Mouse (Mus musculus) bone marrow, adult 2 months (tissue): Measurements from ENCODE around the gene Rps6ka1. TPM values are rescaled to one million over a fixed set of nuclear protein-coding genes. Genes with fewer than 3 reads are reported as not detected.
A peak's percentile ranks its signal among the peaks of the same experiment; 100 is the strongest.
"Not testable (repeated sequence)": the region's sequence is repeated elsewhere in the genome, so short reads cannot be mapped to it uniquely, and the experiment has no call there.

ENCODE experiments used
- H3K27ac ChIP-seq: fragments of 200-500 bp; 2 replicates; pipeline ENCODE4 v1.5.1; 2012; ENCODE audit warnings: low read depth, mild to moderate bottlenecking, control low read depth, inconsistent platforms, low read length; ENCODE audit not compliant: control insufficient read depth, poor library complexity, insufficient read depth
- H3K4me1 ChIP-seq: fragments of 200-500 bp; 2 replicates; pipeline ENCODE4 v1.6.1; 2011; ENCODE audit warnings: low read length; ENCODE audit not compliant: control insufficient read depth, insufficient read depth
- H3K4me3 ChIP-seq: fragments of 200-500 bp; replicated peaks from 2 replicates; pipeline ENCODE3; 2011; ENCODE audit warnings: mild to moderate bottlenecking, low read depth, low read length, control low read depth; ENCODE audit not compliant: control insufficient read depth
- CTCF ChIP-seq: fragments of 200-500 bp; IDR thresholded peaks from 2 replicates; pipeline ENCODE4 v1.5.1; 2011; ENCODE audit warnings: low read length, control low read depth; ENCODE audit not compliant: control insufficient read depth, insufficient read depth
- POLR2A ChIP-seq: fragments of 200-500 bp; IDR thresholded peaks from 2 replicates; pipeline ENCODE4 v1.6.1; 2011; ENCODE audit warnings: low read depth, mild to moderate bottlenecking, control low read depth, low read length, borderline replicate concordance; ENCODE audit not compliant: control insufficient read depth
- WGBS: fragments of 180-500 bp; shearing (Covaris S2); methylation state at CpG from one replicate; pipeline ENCODE4 v1.1.7; 2018; 5-methylcytosine and 5-hydroxymethylcytosine counted together
- polyA plus RNA-seq: library from polyadenylated mRNA; stranded (reverse); fragments of >200 nt; gene quantifications from 2 replicates; pipeline ENCODE4 v1.2.4, GENCODE M21; 2011; ENCODE audit warnings: low replicate concordance; ENCODE audit not compliant: missing spikeins, insufficient read depth, insufficient read length

Rps6ka1 gene
- 36.1 and 79.3 TPM in 2 replicates for polyA plus RNA-seq

GRCm38 (mm10) chr4:133887672-133888453 lies at the start of gene Rps6ka1:
Rps6ka1 (minus strand) TSS chr4:133887797.
- Histone ChIP-seq H3K27ac (peak within 1 kb of the TSS; percentile 58), H3K4me1 (peaks cover 4% of the 10 kb centered on the region), H3K4me3 (peak within 1 kb of the TSS; percentile 70)
- under 1% methylated on average over 61 of the region's 61 CpGs for WGBS
- TF ChIP-seq CTCF = peak; percentile 35; the same call in 1 of the 2 replicates
- TF ChIP-seq POLR2A = no peak

- 75% methylated on average over 3 of the region's 3 CpGs for WGBS
- no peak overlapping the region for H3K4me3 ChIP-seq
- no peak for TF ChIP-seq CTCF
- peaks cover 3% of the 10 kb centered on the region for H3K4me1 ChIP-seq
- H3K27ac ChIP-seq = no peak overlapping the region
Measured at GRCm38 (mm10) chr4:133931785-133932184, 44.2 kb upstream of the Rps6ka1 start.

GRCm38 (mm10) chr4:133931349-133931748 lies 43.8 kb upstream of the Rps6ka1 start:
- 12% methylated on average over 10 of the region's 10 CpGs for WGBS
- Histone ChIP-seq H3K4me3 (no peak overlapping the region), H3K4me1 (peaks cover 3% of the 10 kb centered on the region), H3K27ac (no peak overlapping the region)
- no peak for TF ChIP-seq POLR2A
- peak; percentile 31; the same call in 1 of the 2 replicates for TF ChIP-seq CTCF

- Histone ChIP-seq H3K4me1 (peaks cover 3% of the 10 kb centered on the region), H3K27ac (0 out of 2 replicates have a peak overlapping the region, but pooled peaks have one; percentile 44), H3K4me3 (no peak overlapping the region)
- TF ChIP-seq CTCF = no peak
- TF ChIP-seq POLR2A = no peak
- WGBS = 10% methylated on average over 7 of the region's 7 CpGs
Measured at GRCm38 (mm10) chr4:133929278-133929670, 41.7 kb upstream of the Rps6ka1 start.

- peak overlapping the region; percentile 50 for H3K27ac ChIP-seq
- peaks cover 3% of the 10 kb centered on the region for H3K4me1 ChIP-seq
- TF ChIP-seq POLR2A (no peak), CTCF (no peak)
- WGBS = 7% methylated on average over 15 of the region's 15 CpGs
- H3K4me3 ChIP-seq = no peak overlapping the region
Measured at GRCm38 (mm10) chr4:133928576-133929277, 41.1 kb upstream of the Rps6ka1 start.

GRCm38 (mm10) chr4:133925204-133925603 lies 37.6 kb upstream of the Rps6ka1 start:
- H3K4me3 ChIP-seq = no peak overlapping the region
- WGBS = 81% methylated on average over 4 of the region's 4 CpGs
- H3K4me1 ChIP-seq = peaks cover 3% of the 10 kb centered on the region
- no peak overlapping the region for H3K27ac ChIP-seq
- TF ChIP-seq CTCF (no peak), POLR2A (no peak)

GRCm38 (mm10) chr4:133923743-133924142 lies 36.1 kb upstream of the Rps6ka1 start:
- Histone ChIP-seq H3K4me1 (peaks cover 3% of the 10 kb centered on the region), H3K27ac (no peak overlapping the region), H3K4me3 (no peak overlapping the region)
- WGBS = 82% methylated on average over 5 of the region's 5 CpGs
- TF ChIP-seq POLR2A (no peak), CTCF (no peak)

- 79% methylated on average over 21 of the region's 23 CpGs for WGBS
- not testable (repeated sequence) for H3K4me3 ChIP-seq, H3K4me1 ChIP-seq, H3K27ac ChIP-seq
Measured at GRCm38 (mm10) chr4:133918093-133918825, 30.7 kb upstream of the Rps6ka1 start.
